Mouse (Mus musculus): ENCODE data around the gene Entpd8.

Gene Entpd8

DNA sequence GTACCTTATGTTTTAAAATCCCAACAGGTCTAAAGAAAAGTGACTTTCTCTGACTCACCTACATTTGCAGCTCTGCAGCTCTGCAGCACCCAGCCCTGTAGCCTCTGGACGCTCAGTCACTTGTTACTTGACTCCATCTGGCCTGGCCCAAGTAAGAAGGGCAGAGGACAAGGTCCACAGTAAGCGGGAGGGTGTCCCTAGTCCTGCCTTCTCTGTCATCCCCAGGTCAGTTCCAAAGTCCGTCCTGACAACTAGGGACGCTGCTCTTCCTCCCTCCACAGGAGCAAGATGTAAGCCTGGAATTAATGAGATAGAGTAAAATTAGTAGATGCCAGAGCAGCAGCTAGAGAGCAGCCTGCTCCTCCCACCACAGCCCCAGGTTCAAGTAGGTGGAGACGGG lies at the start of gene Entpd8:
TSS of gene Entpd8 (plus strand) at position 229 of the 400 bp plus-strand sequence.
- DNase-seq: peak; percentile 90

DNA sequence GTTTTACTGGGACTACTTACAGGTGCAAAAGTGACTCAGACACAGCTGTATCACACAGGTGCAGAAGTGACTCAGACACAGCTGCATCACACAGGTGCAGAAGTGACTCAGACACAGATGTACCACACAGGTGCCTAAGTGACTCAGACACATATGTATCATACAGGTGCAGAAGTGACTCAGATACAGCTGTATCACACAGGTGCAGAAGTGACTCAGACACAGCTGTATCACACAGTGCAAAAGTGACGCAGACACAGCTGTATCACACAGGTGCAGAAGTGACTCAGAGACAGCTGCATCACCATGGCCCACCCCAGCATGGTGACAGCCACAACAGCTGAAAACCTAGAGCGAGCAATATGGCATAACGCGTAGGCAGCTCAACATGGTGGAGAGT lies 45.1 kb upstream of the Entpd8 start:
- no peak for DNase-seq

DNA sequence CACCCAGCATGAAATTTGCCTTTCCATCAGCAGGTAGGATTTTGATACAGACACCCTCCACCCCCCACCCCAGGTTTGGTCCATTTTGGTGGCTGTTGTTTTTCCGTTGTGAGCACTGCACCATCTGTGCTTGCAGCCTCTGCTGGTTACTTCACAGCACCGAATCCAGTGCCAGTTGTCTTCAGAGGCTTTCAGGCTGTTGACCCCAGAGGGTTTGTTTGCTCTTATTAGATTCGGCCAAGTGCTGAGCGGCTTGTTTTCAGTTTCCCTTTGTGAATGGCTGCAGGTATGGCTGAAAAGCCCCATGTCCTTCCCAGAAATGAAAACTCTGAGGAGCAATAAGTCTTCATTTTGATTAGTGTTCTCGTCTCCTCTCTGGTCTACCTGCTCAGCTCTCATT lies 40.0 kb upstream of the Entpd8 start:
- no peak for DNase-seq

DNA sequence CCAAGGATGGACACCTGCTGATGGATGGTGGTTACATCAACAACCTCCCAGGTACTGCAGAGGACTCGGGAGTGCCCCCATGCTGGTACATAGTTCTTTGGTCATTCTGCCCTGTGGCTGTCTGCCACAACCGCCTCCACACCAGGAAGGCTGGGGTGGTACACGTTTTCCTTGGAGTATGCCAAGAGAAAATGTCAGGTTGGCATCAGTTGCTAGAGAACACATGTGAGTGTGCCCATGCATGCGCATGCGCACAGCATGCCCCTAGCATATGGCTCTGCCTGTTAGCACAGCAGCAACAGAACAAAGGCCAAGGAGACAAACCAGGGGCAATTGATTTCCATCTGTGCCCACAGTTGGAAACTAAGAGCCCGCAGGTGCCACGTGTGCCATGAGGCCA lies 29.2 kb upstream of the Entpd8 start:
- no peak for DNase-seq

DNA sequence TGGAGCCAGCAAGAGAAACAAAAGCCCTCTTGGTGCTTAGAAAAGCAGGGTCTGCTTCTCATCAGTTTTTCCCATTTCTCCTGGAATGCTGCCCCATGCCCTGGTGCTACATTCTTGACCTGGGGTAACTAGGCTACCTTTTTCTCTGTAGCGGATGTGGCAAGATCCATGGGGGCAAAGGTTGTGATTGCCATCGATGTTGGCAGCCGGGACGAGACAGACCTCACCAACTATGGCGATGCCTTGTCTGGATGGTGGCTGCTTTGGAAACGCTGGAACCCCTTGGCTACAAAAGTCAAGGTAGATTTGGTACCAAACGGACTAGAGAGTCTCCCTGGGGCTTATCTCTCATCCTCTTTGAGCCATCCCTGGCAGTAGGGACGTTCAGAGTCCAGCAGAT lies 28.7 kb upstream of the Entpd8 start:
- DNase-seq: peak; percentile 34

DNA sequence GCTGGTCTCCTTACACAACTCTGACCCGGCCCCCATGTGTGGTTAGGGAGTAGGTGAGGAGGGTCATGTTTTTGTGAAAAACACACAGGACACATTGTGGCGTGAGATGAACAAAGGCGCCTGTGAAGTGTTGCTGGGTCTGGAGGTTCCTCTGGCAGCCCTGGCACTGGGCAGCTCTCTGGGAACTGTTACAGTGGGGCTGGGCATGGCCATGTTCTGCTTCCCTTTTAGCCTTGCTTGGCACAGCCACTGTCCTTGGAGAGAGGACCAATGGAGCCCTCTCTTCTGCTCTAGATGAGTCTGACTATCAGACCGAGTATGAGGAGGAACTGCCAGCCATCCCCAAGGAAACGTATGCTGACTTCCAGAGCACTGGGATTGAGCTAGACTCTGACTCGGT lies 27.0 kb upstream of the Entpd8 start:
- DNase-seq: no peak

DNA sequence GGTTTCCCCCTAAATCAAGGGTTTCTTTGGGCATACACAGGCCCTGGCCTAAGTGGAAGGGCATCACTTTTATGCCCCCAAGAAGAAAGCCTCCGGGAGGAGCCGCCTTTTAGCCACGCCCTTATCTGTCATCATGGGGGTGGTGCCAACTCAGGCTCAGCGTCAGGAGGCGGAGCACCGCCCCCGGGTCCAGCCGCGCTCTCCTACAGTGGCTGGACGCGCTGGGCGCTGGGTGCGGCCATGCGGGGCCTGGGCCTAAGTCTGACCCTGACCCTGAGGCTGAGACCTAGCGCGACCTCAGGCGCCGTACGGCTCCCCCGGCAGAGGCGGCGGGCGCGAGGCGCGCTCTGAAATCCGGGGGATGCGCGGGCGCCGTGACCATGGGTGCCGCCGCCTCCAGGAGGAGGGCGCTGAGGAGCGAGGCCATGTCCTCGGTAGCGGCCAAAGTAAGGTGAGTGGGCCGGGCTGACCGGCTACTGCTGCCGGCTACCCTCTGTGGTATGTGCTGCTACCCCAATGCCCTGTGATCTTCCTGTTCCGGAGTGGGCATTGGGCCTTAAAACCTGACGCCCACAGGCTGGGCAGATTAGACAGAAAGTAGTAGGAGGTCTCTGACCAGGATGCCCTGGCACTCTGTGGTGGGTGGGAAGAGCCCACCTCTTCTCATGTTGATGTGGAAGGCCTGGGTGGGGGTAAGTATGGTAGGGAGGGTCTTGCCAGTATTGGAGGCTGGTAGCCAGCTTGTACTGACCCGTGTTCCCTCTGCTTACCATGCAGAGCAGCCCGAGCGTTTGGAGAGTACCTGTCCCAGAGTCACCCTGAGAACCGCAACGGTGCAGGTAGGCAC lies 25.7 kb upstream of the Entpd8 start, which contains the start of gene Nsmf:
TSS of gene Nsmf (plus strand) at position 135 of the 847 bp plus-strand sequence.
- peak; percentile 83 for DNase-seq

DNA sequence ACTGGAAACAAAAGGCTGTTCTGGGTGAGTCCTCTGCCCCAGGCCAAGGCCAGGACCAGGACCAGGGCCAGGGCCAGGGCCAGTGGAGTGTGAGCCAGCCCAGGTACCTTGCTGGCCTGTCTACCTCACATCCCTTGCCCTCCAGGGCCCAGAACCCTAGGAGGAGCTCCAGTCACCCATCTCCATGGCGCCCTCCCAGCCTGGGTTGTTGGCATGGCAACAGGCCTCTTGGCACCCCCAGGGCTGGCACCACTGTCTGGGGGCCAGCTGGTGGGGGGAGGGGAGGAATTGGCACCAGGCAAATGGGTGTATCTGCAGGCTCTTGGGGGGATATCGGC lies 25.1 kb upstream of the Entpd8 start:
- DNase-seq: no peak

DNA sequence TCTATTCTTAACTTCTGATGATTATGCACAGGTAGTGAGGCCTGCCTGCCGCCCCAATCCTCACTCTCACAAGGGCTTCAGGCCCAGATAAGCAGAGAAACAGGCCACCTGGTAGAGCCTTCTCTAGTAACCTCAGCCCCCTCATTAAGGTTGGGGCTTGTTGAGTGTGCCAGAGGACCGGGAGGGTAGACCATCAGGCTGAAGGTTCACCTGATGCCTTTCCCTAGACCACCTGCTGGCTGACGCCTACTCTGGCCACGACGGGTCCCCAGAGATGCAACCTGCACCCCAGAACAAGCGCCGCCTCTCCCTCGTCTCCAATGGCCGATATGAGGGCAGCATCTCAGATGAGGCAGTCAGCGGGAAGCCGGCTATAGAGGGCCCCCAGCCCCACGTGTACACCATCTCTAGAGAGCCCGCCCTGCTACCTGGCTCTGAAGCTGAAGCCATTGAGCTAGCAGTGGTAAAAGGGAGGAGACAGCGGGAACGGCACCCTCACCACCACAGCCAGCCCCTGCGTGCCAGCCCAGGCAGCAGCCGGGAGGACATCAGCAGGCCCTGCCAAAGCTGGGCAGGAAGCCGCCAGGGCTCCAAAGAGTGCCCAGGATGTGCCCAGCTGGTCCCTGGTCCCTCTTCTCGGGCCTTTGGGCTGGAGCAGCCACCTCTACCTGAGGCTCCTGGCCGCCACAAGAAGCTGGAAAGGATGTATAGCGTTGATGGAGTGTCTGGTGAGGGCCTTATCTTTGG lies 24.5 kb upstream of the Entpd8 start:
- DNase-seq: no peak

DNA sequence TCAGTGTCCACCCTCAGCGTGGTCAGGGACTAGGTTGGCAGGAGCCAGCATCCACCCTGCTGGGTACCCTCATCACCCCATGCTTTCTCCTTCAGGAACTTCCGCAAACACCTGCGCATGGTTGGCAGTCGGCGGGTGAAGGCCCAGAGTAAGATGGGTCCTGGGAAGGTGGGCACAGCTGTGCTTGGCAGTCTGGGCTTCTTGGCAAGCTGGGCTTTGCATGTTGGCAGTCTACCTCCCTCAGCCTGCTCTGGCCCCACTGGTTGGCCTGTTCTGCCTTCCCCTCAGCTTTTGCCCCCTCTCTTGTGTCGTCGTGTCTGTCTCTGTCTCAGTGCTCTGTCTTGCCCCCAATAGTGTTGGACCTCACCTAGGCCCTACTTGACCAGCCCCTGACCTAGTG lies 21.2 kb upstream of the Entpd8 start:
- DNase-seq: no peak

DNA sequence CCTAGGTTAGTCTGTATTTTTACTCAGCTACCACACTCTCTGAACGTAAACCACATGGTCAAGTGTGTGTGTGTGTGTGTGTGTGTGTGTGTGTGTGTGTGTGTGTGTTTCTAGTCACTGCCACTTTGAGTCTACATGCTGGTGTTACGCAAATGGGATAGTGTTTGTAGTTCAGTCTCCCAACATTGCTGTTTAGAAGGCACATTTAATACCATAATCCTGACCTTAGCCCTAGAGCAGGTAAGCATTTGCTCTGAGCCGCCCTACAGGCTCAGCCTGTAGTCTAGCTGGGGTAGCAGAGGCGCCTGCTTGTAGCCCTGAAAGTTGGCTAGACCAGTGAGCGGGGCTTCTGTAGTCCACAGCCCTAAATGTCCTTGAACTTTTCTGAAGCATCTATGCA lies 16.6 kb upstream of the Entpd8 start:
- DNase-seq: no peak

DNA sequence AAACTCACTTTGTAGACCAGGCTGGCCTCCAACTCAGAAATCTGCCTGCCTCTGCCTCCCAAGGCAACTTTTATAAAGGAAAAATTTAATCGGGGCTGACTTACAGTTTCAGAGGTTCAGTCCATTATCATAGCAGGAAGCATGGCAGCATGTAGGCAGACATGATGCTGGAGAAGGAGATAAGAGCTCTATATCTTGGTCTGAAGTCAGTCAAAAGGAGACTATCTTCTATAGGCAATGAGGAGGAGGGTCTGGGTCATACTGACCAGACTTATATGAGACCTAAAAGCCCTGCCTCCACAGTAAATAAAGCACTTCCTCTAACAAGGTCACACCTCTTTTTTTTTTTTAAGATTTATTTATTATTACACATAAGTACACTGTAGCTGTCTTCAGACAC lies 15.8 kb upstream of the Entpd8 start:
- DNase-seq: no peak

DNA sequence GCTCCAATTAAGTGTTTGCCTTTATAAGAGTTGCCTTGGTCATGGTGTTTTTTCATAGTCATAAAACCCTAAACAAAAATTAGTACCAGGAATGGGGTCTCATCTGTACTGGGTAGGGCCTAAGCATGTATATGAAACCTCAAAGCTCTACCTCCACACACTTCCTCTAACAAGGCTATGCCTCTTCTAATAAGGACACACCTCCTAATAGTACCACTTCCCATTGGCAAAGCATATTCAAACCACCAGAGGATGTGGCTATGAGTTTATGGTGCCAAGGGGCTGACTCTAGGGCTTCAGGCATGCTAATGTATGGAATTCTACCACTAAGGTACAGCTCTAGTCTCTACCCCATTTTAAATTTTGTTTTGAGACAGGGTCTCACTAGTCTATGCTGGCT lies 14.6 kb upstream of the Entpd8 start:
- DNase-seq: no peak

DNA sequence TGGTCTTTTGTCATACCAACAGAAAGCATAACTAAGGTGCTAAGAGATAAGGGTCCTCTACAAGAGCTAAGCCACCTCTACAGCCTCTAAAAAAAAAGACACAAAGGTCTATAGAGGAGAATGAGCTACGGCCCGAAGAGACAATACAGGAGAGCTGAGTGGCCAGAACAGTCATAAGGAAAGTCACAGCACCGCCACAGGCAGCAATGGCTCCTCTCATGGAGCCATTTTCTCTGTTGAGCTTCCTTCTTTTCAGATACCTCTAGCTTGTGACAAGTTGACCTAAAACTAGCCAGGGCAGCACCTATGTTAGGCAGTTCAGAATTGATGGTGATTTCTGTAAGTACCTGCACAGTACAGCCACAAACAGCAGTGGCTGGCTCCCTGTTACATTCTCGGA lies 13.6 kb upstream of the Entpd8 start:
- no peak for DNase-seq

DNA sequence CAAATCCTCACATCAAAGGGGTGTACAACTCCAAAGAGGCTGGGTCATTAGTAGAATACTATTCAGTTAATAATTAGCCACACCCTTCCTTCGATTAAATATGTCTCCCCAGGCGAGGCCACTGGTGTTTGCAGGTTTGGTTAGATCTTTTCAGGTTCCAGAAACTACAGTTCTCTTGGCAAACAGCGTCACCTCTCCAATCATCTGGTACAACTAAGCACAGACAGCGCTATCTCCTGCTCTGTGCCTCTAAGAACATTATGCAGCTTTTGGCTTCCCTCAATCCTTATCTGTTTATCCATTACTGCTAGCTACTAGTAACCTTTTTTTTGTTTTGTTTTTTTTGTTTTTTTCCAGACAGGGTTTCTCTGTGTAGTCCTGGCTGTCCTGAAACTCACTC lies 10.6 kb upstream of the Entpd8 start:
- no peak for DNase-seq

DNA sequence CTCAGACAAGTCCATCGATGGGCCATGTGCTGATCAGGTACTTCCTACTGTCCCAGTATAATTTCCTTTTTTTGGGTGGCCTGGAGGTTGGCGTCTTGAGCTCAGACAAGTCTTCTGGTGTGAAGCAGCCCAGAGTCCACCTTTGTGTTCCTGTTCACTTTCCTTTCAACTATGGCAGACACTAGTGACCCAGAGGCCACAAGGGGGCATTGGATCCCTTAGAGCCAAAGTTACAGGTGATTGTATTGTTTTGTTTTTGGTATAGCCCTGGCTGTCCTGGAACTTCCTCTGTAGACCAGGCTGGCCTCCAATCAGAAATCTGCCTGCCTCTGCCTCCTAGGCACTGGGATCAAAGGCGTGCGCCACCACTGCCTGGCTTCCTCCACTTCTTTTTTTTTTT lies 7.7 kb upstream of the Entpd8 start:
- DNase-seq: no peak

DNA sequence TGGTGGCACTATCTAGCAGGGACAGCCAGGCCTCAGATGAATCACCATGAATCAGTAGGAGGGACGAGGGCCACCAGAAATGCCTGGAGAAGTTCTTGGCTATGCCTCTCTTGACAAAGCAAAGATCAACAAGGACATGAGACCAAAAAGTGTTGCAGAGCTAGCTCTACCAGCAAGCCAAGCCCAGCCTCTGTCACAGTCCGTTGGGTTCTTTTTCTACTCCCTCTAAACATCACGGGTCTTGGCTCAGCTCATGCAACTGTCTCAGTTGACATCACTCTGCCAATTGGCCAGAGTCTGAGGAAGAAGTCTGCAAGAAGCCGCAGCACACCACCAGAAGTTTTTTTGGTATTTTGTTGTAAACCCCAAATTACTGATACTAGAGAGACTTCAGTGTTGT lies 4.6 kb upstream of the Entpd8 start:
- DNase-seq: peak; percentile 86

DNA sequence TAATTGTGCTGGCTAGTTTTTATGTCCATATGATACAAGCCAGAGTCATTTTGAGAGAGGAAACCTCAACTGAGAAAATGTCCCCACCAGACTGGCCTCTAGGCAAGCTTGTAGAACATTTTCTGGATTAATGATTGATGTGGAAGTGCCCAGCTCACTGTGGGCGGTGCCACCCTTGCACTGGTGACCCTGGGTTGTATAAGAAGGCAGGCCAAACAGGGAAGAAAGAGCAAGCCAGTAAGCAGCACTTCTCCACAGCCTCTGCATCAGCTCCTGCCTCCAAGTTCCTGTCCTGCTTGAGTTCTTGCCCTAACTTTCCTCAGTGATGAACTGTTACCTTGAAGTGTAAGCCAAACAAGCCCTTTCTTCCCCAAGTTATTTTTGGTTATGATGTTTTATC lies 1.1 kb upstream of the Entpd8 start:
- peak; percentile 87 for DNase-seq

DNA sequence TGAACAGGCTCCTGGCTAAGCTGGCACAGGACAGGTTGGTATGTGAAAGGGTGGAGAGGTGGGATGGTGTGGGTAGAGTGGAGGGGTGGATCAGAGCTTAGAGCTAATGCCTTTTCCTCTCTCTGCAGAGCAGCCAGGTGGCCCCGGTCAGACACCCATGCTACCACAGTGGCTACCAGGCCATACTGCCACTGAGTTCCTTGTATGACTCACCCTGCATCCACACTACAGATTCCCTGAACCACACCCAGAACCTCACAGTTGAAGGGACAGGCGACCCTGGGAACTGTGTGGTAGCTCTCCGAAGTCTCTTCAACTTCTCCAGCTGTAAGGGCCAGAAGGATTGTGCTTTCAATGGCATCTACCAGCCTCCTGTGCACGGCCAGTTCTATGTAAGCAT lies 3.6 kb downstream of the Entpd8 start:
- no peak for DNase-seq

DNA sequence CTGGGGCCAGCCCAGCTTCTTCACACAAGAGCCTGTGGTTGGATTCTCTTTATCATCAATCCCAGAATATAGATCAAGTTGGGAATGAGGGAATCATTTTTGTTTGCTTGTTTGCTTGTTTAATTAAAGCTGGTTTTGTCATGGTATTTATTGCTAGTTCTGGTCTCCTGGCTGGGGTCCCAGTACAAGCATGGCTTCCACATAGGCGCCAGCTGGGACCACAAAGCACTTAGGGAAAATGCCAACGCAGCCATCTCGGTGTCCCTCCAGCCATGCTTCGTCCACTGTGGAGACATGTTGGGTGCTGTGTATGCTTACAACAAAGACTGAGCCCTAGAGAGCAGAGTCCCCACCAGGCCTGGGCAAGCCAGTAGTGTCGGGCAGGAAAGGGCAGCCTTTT lies 5.5 kb downstream of the Entpd8 start:
- no peak for DNase-seq

DNA sequence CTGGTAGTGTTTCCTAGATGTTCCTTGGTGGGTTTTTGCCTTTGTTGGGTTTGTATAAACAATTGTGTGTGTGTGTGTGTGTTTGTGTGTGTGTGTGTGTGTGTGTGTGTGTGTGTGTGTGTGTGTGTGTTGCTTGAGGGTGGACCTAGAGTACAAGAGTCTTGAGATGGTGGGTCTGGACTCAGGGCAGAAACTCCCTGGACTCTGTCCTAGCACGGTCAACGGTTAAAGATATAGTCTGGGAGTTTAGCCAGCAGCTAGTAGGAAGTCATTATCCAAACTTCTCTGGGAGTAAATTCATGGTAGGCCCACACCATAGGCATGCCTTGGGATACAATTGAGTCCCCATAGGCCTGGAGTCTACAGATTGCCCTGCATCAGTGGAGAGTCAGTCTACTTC lies 7.7 kb downstream of the Entpd8 start:
- DNase-seq: peak; percentile 22

DNA sequence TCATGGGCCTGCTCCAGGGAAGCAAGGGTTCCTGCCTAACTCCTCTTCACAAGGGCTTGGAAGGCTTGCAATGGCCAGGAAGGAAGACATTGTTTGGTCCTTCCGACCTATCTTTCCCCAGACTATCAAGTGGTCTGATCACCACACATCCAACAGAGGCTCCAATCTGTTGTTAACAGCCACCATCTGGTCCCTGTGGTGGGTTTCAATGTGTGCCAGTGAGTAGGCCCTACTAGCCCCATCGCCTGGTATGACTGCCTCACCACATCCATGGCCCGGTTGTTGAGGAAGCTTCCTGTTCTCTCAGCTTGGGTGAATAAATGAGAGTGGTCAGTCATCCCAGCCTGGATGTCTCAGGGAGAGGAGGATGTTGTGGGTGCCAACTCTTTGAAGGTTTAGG lies 8.5 kb downstream of the Entpd8 start:
- no peak for DNase-seq

DNA sequence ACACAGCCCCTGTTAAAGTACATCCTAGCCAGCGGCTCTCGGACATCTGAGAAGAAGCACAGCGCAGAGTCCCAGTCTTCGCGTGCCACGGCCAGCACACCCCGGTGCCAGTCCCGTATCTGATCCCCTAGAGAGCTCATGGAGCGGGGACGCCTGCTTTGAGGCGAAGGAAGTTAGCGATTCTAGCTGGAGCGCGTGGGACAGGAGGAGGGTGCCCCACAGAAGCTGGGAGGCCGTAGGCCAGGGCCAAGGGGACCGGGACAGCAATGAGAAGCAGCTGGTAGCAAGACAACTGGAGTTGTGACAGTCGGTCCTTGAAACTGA lies 14.6 kb downstream of the Entpd8 start:
- DNase-seq: no peak

DNA sequence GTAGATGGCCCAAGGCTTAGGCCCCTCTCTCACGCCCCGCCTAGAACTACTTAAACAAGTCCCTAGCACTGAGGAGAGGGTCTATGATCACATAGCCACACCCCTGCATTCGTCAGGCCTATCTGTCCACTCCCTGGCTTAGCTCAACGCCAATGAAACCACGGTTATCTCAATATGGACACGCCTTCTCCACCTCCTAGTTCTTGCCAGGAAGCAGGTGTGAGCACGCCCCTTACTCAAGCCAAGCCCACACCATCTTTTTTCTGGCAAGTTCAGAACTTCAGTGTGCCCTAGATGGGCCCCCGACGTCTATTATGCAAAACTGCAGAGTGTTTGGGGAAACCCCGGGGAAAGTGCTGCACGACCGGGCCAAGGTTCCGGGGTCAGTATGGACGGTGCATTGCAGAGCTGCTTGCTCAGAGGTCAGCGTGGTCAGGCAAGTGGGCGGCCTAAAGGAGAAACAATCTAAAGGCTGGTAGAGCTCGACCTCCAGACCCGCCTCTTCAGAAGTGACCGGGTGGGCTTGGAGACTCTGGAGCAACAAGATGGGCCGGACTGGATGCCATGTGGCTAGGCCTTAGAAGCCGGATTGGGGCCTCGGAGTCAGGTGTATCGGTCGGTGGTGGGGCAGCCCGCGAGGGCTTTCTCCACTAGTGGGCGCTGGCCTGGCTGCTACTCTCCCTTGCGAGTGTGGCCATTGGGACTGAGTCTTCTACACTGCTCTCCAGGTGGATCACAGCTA lies 15.2 kb downstream of the Entpd8 start, which contains the start of gene Noxa1:
TSS of gene Noxa1 (minus strand) at position 41 of the 742 bp plus-strand sequence.
- no peak for DNase-seq
